Mouse (Mus musculus) G1E (cell line): ENCODE data around the gene Clns1a.

Experiments used
- CTCF ChIP-seq: IDR thresholded peaks from 2 replicates; pipeline ENCODE4 v1.5.1; 2012; ENCODE audit warnings: low read depth, low read length, inconsistent platforms, mixed read lengths
- GATA1 ChIP-seq: IDR thresholded peaks from 2 replicates; pipeline ENCODE4 v1.6.1; 2012; ENCODE audit warnings: borderline replicate concordance, low read length, inconsistent platforms, mixed read lengths
- TAL1 ChIP-seq: conservative IDR thresholded peaks from 2 replicates; pipeline ENCODE4 v1.6.1; 2012; ENCODE audit warnings: low read depth, low read length, inconsistent platforms, mixed read lengths

GRCm38 (mm10) chr7:97737638-97738456, 41.4 kb downstream of the Clns1a start, which contains the start of gene Aqp11:
- TF ChIP-seq CTCF (no peak), TAL1 (no peak), GATA1 (no peak)
